Mouse (Mus musculus) mouse embryonic stem cell (cell line): ENCODE measurements around the gene Ankrd22.
"Not testable (repeated sequence)": the region's sequence is repeated elsewhere in the genome, so short reads cannot be mapped to it uniquely, and the experiment has no call there.

Experiments used
- in situ Hi-C, 2 experiments: fragments of 300-500 bp; cut with MboI; formaldehyde crosslinking; loops; 1 replicate in 1 of 2; 3 replicates in 1 of 2; pipeline ENCODE4 v1.14.3; 2019 to 2020; ENCODE audit warnings: low sequenced_read_pairs in 2 of 2, low pct_unique_long_range_greater_than_20kb in 1 of 2, mixed read lengths in 1 of 2; ENCODE audit not compliant: unreplicated experiment in 1 of 2

Ankrd22 gene

DNA sequence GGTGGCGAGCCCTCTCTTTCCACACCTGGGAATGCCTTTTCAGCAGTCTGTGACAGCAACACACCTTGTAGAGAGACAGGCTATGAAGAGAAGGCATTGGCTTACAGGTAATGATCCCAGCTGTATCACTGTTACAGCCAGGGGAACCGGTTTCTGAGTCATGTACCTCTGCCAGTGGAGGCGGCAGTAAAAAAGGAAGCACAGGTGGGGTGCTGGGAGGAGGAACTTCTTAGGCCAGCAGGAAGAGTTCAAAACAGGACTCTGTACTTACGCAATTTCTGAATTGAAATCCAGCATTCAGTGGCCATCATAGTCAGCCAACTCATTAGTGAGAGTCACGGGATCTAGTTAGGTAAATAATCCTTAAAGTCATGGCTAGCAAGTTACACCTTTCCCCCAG lies at the start of gene Ankrd22:
Gene Ankrd22, minus strand, starts transcription at position 163 of the 400 bp plus-strand sequence.
- in situ Hi-C loops = no loop called here

DNA sequence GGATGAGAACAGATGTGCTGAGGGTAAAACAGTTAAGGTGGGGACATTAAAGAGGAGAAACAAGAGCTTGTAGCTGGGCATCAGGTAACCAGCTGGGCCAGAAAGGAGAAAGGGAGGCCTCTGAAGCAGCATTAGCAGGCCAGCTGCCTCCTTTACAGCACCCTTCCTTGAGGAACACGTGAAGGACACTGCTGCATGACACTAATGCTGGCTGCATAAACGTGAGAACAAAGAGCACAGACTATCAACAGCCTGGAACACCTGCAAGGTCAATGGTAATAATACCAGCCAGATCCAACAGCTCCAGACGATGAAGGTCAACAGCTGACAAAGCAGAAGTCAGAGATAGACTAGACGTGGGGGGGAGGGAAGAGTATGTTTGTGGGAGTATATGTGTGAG lies 48.3 kb upstream of the Ankrd22 start:
- in situ Hi-C loops = no loop called here

DNA sequence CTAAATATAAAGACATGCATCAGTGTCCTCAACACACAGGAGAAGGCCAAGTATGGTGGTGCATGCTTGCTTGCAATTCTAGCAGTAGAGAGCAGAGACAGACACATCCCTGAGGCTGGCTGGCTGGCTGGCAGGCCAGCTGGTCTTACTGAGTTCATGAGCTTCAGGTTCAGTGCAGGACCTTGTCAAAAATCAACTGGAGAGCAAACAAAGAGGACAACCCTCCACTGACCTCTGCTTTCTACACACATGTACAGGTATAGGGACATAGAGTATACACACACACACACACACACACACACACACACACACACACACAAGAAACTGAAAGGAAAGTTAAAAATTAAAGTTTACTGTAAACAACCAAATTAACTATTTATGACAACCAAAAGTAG lies 47.4 kb upstream of the Ankrd22 start:
- in situ Hi-C loops = no loop called here

DNA sequence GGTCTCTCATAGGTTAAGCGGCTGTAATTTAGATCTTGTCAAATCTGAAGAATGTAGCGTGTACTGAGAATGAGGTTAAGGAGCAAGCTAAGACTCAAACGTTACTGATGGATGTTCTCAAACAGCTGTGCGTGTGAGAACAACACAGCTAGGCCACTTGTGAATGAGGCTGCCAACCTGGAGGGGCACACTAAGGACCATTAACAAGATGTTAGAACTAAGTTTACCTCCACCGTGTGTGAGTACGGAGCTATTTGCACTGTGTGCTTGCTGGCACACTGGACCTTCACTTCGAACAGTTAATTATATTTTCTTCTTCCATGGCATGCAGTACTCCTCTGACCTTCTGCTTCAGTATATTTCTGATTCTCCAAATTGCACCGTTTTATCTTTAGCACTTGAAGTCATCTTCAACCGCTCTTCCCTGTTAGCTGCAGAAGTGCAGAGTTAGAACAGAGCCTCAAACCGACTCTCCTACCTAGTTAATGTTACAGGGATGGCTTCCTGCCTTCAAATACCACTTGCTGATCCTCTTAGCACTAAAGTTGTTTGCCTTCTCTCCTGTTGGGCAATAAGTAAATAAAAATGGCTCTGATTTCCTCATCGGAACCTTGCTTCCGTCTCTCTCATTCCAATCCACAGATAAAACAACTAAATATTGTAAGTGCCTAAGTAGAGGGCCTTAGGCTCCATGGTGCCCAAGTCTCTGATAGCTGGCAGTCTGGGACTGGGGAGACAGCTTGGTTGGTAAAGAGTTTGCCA lies 46.8 kb upstream of the Ankrd22 start:
- in situ Hi-C loops = no loop called here

DNA sequence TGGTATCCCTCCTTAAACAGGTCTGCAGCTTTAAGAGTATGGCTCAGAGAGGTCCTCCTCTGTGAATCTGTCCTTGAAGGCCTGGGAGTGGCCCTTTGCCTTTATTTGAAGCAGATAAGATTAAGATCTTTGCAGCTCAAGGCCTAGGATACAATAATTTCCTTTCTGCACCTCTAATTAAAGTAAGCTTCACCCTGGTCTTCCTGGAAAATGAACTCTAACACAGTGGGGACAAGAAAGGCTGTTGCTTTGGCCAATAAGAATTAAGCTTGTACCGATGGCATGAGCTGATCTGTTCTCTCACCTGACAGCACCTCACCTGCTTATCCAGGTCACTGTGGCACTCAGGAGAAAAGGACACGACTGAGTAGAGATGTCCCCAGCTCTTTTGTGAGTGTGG lies 45.0 kb upstream of the Ankrd22 start:
- in situ Hi-C loops = no loop called here

DNA sequence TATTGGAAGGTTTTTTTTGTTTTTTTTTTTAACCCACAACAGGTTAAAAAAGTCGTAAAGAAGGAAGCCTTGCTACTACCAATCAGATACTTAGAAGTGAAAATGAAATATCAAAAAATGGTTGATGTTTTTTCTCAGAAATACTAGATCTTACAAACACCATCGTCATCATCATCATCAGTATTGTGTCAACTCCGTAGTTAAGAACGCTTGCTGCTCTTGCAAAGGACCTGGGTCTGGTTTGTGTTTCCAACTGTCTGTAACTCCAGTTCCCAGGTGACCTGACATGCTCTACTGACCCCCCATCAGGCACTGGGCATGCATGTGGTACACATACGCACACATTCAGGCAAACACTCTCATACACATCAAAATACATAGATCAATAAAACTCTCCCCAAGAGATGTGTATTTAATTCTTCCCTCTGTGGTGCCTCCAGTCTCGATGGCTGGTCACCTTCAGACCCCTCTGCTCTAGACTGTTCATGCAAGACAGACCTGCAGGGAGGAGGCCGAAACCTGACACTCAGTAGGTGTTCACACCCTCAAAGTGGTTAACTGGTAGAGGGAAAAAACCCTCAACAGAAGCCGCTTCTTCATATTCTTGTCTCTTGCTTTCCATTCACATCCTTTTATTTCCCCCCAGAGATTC lies 44.2 kb upstream of the Ankrd22 start:
- in situ Hi-C loops = no loop called here

DNA sequence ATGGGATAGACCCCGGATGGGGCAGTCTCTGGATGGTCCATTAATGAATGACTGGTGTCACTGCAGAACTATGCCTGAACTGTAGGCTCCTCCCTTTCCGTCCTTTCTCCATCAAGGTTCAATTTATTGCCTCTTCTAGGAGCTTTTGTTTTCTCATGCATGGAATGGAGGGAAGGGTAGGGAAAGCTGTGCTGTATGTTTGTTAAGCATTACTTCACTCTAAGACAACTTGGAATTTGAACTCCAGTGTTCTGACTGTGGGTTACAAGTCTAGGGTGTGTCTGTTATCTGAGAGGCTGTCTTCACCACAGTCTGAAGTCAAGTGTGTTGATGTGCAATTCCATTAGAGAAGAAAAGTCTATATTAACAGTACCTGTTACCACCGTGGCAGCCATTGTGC lies 43.2 kb upstream of the Ankrd22 start:
- in situ Hi-C loops = no loop called here

DNA sequence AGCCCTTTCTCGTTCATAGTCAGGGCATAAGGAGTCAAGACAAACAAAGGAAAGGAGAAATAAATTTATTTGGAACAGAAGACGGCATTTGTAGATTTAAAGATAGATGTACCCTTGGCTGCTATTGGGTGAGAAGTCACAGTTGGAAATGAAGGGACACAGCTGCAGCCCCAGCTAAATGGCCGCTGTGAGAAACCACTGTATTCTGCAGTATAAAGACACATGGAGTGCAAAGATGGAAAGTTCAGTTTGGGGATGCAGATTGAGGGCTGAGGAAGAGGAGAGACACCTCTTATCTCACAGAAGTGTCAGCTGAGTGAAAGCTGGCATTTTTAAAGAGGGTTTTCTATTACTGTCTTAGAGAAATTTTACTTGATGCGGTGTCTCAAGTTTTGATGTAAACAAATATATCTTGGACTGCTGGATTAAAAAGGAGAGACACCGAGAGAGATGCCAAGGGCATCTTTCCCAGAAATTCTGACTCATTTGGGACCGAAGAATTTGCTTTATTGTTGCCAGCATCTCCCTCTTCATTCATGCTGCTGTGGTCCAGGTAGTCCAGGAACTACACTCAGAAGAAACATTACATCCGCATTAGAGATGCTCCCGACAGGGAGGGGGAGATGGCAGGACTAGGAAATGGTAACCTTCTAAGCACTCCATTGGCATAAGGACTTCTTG lies 41.0 kb upstream of the Ankrd22 start:
- in situ Hi-C loops = no loop called here

DNA sequence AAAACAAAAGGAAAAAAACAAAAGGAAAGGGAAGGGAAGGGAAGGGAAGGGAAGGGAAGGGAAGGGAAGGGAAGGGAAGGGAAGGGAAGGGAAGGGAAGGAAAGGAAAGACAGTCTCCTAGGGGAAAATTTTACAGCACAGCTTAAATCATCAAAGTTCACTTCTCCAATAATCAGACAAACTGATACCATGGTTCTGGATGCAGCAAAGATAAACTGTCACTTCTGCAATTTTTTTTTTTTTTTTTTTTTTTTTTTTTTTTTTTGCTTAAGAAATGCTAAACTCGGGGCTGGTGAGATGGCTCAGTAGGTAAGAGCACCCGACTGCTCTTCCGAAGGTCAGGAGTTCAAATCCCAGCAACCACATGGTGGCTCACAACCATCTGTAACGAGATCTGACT lies 40.3 kb upstream of the Ankrd22 start:
- in situ Hi-C loops = not testable (repeated sequence)

DNA sequence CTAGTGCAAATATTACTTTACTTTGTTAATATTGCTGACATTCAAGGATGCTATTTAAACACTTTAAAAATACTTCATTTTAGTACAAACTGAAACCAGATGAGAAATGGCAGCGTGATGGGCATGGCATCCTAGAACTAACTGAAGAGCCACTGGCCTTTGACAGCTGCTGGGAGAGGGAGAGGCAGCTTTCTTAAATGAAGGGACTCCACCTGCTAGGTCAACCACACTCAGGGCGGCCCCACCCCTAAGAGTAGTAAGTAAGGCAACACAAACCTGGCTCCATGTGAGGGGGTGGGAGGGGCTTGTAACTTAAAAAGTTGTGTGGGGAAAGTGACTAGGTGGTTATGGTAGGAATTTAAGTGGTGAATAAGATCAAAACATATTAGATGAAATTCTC lies 36.8 kb upstream of the Ankrd22 start:
- in situ Hi-C loops = no loop called here

DNA sequence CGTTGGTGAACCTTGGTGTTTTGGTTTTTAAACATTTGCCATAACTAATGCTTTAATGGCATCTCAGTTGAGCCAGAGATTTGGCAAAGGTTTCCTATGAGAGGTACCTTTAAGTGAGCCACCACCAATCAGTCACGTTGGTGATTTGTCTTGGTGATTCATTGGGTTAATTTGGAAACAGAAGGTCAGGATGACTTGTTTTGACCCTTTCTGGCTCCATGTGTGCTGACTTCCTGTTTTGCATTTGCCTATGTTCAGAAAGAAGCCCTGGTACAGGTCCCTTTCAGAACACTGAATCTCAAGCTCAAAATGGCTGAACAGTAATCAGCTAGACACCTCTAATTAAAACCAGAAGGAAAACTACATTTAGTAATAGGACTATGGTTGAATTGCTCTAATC lies 33.6 kb upstream of the Ankrd22 start:
- in situ Hi-C loops = no loop called here

DNA sequence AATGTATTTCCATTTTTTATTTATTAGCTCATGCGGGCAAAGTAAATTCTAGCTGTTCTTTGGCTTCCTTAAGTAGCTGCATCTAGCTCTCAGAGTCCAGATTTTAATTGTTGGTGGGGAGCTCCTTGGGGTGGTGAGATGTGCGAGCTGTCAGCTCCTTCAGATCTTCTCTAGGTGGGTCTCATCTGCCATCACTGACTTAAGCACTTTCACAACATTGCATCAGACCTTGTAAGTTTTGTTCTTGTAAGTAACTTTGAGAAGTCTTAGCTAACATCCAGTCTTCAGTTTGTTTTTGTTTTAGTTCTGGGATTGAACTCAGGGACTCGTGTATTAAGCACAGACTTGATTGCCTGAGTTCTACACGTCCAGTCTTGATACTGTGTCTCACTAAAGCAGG lies 33.0 kb upstream of the Ankrd22 start:
- in situ Hi-C loops = no loop called here

DNA sequence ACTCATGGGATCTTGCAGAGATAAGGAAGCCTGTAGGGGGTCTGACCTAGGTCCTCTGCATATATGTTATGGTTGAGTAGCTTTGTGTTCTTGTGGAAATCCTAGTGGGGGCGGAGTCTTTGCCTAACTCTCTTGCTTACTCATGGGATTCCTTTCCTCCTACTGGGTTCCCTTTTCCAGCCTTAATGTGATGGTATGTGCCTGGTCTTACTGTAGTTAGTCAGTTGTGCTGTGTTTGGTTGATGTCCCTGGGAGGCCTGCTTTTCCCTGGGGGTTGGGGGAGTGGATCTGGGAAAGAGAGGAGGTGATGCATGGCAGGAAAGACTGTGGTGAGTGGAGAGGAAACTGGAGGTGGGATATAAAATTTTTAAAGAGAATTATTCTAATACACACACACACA lies 32.2 kb upstream of the Ankrd22 start:
- in situ Hi-C loops = no loop called here

DNA sequence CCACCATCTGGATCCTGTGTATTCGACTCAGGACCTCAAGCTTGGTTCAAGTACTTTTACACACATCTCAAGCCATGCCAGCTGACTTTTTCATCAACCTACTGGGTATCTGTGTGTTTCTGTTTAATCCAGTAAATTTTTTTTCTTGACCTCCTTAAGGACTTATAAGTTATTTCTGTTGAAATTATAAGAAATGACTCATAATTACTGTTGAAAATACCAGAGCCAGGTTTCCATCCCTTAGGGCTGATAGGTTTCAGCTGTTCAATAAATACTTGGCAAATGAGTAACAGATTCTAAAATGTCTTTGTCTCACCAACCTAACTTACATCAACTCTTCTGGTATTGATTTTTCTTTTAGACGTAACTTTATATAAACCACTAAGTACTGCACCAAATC lies 29.2 kb upstream of the Ankrd22 start:
- in situ Hi-C loops = no loop called here

DNA sequence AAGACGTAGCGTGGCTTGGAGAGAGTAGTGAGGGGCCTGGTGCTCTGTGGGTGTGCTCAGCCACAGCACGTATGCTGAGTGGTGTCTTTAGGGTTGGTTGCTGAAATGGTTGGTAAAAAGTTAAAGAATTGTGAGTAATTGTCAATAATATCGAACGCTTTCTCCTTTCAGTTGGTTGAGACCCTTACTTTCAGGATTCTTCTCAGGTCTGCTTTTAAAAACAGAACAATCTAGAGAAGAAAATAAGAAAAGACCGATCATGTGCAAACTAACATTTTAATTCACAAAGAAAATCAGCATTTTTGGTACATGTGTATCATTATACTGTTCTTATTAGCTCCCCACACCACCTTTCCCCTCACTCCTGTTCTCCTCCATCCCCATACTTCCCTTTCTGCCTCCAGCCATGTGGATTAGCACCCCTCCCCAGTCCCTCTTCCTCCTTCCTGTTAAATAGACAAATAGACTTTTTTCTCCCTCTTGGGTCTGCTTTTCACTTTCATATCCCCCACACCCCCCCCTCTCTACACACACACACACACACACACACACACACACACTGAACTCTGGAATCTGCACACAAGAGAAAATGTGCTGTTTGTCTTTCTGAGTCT lies 28.4 kb upstream of the Ankrd22 start:
- in situ Hi-C loops = no loop called here

DNA sequence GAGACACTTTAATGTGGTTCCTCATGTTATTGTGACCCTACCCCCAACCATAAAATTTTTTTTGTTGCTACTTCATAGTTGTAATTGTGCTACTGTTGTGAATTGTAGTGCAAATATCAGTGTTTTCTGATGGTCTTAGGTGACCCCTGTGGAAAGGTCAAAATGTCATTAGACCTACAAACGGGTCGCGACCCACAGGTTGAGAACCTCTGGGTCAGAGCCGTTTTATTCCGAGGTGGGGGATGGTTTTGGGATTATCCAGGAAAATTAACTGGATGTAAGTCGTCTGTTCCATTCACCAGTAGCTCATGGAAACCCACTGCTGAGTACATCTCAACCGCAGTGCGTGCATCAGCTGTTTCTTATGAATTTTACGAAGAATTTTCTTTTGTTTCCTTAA lies 27.8 kb upstream of the Ankrd22 start:
- in situ Hi-C loops = no loop called here

DNA sequence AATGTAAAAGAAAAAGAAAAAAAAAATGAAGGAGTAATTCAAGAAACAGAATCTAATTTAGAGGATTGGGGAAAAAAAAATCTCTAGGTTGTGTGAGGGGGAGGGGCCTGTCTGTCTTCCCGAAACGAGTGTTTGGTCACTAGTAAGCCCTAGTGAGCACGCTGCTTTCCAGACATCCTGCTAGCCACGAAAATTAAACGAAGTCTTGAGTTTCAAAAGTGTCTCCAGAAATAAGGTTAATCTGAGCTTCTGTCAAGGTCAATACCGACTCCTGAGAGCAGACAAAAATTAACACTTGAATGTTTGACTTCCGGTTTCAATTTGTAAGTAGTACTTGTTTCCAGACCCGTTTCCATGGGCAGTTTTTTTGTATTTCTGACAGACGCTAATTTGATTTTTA lies 27.3 kb upstream of the Ankrd22 start:
- in situ Hi-C loops = no loop called here

DNA sequence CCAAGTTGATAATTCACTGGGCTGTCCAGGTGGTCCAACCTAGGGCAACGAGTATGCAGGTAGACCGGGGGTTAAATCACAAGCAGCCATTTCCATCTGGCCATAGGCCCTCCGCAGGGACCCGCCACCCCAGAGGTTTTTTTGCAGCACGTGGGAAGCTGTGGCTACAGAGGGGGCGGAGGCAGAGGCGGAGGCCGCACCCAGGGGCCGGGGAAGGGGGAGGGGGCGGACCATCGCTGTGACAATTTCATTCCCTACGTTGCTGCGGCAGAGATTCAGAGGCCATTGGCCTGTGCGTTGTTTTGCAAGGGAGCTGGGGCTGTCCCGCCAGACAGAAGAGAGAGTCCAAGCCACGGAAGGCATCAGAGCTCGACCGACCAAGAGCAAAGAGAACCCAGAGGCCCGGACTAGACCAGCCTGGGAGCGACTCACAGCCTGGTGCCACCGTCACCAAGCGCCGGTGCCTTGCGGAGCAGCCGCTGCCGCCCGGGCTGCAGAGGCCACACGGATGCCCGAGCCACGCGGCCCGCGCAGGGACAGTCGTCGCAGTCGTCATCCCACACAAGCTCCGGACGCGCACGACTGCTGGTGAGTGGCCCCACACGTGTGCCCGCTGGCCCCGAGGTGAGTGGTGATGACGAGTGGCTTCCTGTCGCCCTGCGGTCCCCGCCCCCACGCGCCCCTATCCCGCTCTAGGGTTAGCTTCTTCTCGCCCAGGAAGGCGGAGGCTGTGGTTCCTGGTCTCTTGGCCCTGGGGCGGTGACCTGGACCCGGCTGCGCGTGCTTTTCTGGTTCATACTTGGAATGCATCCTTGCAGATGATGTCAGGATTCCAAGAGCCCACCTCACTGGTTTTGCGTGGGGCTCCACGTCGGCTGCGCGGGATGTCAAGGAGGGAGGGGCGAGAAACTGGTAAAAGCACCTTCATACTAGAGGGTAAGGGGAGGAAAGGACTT lies 26.4 kb upstream of the Ankrd22 start, which contains the start of gene Stambpl1:
Gene Stambpl1, plus strand, starts transcription at position 222 of the 956 bp plus-strand sequence.
- in situ Hi-C loops = no loop called here
